Mouse (Mus musculus): ENCODE measurements around the gene 9930111J21Rik1. TPM values are rescaled to one million over a fixed set of nuclear protein-coding genes. Genes with fewer than 3 reads are reported as not detected.
"Not testable (repeated sequence)": the region's sequence is repeated elsewhere in the genome, so short reads cannot be mapped to it uniquely, and the experiment has no call there.

The 9930111J21Rik1 gene
- polyA plus RNA-seq, 1 experiment from 2014 or later = 0.28 TPM

- not testable (repeated sequence) for H3K27ac ChIP-seq (replicated peaks); H3K36me3 ChIP-seq; H3K4me1 ChIP-seq; H3K27me3 ChIP-seq (replicated peaks); H3K9ac ChIP-seq; H3K4me3 ChIP-seq; ATAC-seq (ENCODE audit: extremely low read depth, insufficient number of reproducible peaks, low FRiP score, low TSS enrichment); H3K4me2 ChIP-seq; H3K9me3 ChIP-seq
- no CpG with 5 or more reads among the region's 1 CpGs for WGBS
Measured at GRCm38 (mm10) chr11:48978240-48978939, 808 bp downstream of the 9930111J21Rik1 start, which contains the start of gene Olfr56. TSS of gene Olfr56 (plus strand) at chr11:48978889.

- not testable (repeated sequence) for H3K4me3 ChIP-seq; H3K36me3 ChIP-seq; H3K9ac ChIP-seq; H3K27me3 ChIP-seq (replicated peaks); H3K4me1 ChIP-seq; H3K9me3 ChIP-seq; H3K4me2 ChIP-seq; H3K27ac ChIP-seq (replicated peaks); ATAC-seq (ENCODE audit: extremely low read depth, insufficient number of reproducible peaks, low FRiP score, low TSS enrichment)
- no CpG with 5 or more reads among the region's 1 CpGs for WGBS
Measured at GRCm38 (mm10) chr11:48974686-48975085, 4.5 kb downstream of the 9930111J21Rik1 start.

GRCm38 (mm10) chr11:48946090-48946489 lies 33.1 kb downstream of the 9930111J21Rik1 start, which contains the start of gene Psme2b:
TSS of gene Psme2b (minus strand) at chr11:48946190.
- H3K27ac ChIP-seq (replicated peaks); H3K27me3 ChIP-seq (replicated peaks); H3K4me2 ChIP-seq; H3K9me3 ChIP-seq; H3K36me3 ChIP-seq; H3K4me1 ChIP-seq; H3K9ac ChIP-seq; ATAC-seq (ENCODE audit: extremely low read depth, insufficient number of reproducible peaks, low FRiP score, low TSS enrichment); H3K4me3 ChIP-seq: not testable (repeated sequence)
- WGBS = 87% methylated on average over 6 of the region's 6 CpGs

- not testable (repeated sequence) for ATAC-seq (ENCODE audit: extremely low read depth, insufficient number of reproducible peaks, low FRiP score, low TSS enrichment)
Measured at GRCm38 (mm10) chr11:48939286-48939685, 39.9 kb downstream of the 9930111J21Rik1 start.

GRCm38 (mm10) chr11:48935291-48935690 lies 43.9 kb downstream of the 9930111J21Rik1 start:
- H3K9ac ChIP-seq; H3K27me3 ChIP-seq (replicated peaks); H3K36me3 ChIP-seq; H3K4me1 ChIP-seq; H3K4me2 ChIP-seq; H3K4me3 ChIP-seq; ATAC-seq (ENCODE audit: extremely low read depth, insufficient number of reproducible peaks, low FRiP score, low TSS enrichment); H3K27ac ChIP-seq (replicated peaks); H3K9me3 ChIP-seq: not testable (repeated sequence)
- WGBS = no CpG with 5 or more reads among the region's 3 CpGs

More at GRCm38 (mm10) chr11:48939286-48939685, 39.9 kb downstream of the 9930111J21Rik1 start:
- not testable (repeated sequence) for H3K9me3 ChIP-seq; H3K4me3 ChIP-seq; H3K36me3 ChIP-seq; H3K4me2 ChIP-seq; H3K27me3 ChIP-seq (replicated peaks); H3K9ac ChIP-seq; H3K4me1 ChIP-seq; H3K27ac ChIP-seq (replicated peaks)

- ATAC-seq (ENCODE audit: extremely low read depth, insufficient number of reproducible peaks, low FRiP score, low TSS enrichment) = not testable (repeated sequence)
- 24% methylated on average over 1 of the region's 1 CpGs for WGBS
Measured at GRCm38 (mm10) chr11:48933923-48934322, 45.3 kb downstream of the 9930111J21Rik1 start.

GRCm38 (mm10) chr11:48933422-48933821 lies 45.8 kb downstream of the 9930111J21Rik1 start:
- H3K27ac ChIP-seq (replicated peaks); H3K4me1 ChIP-seq; H3K36me3 ChIP-seq; ATAC-seq (ENCODE audit: extremely low read depth, insufficient number of reproducible peaks, low FRiP score, low TSS enrichment); H3K9ac ChIP-seq; H3K4me3 ChIP-seq; H3K4me2 ChIP-seq; H3K27me3 ChIP-seq (replicated peaks); H3K9me3 ChIP-seq: not testable (repeated sequence)
- WGBS = 74% methylated on average over 1 of the region's 1 CpGs

More at GRCm38 (mm10) chr11:48933923-48934322, 45.3 kb downstream of the 9930111J21Rik1 start:
- H3K4me1 ChIP-seq; H3K36me3 ChIP-seq; H3K9ac ChIP-seq; H3K27ac ChIP-seq (replicated peaks); H3K9me3 ChIP-seq; H3K4me2 ChIP-seq; H3K4me3 ChIP-seq; H3K27me3 ChIP-seq (replicated peaks): not testable (repeated sequence)

GRCm38 (mm10) chr11:48928068-48928467 lies 51.1 kb downstream of the 9930111J21Rik1 start:
- not testable (repeated sequence) for H3K9me3 ChIP-seq; H3K4me2 ChIP-seq; H3K4me1 ChIP-seq; H3K27me3 ChIP-seq (replicated peaks); H3K36me3 ChIP-seq; H3K27ac ChIP-seq (replicated peaks); H3K9ac ChIP-seq; H3K4me3 ChIP-seq; ATAC-seq (ENCODE audit: extremely low read depth, insufficient number of reproducible peaks, low FRiP score, low TSS enrichment)
- 91% methylated on average over 1 of the region's 1 CpGs for WGBS

GRCm38 (mm10) chr11:48926437-48926836 lies 52.8 kb downstream of the 9930111J21Rik1 start:
- H3K36me3 ChIP-seq; H3K27me3 ChIP-seq (replicated peaks); ATAC-seq (ENCODE audit: extremely low read depth, insufficient number of reproducible peaks, low FRiP score, low TSS enrichment); H3K4me2 ChIP-seq; H3K9me3 ChIP-seq; H3K27ac ChIP-seq (replicated peaks); H3K4me3 ChIP-seq; H3K9ac ChIP-seq; H3K4me1 ChIP-seq: not testable (repeated sequence)

- ATAC-seq (ENCODE audit: extremely low read depth, insufficient number of reproducible peaks, low FRiP score, low TSS enrichment); H3K9me3 ChIP-seq; H3K27ac ChIP-seq (replicated peaks); H3K4me1 ChIP-seq; H3K4me2 ChIP-seq; H3K4me3 ChIP-seq; H3K9ac ChIP-seq; H3K36me3 ChIP-seq; H3K27me3 ChIP-seq (replicated peaks): not testable (repeated sequence)
- 65% methylated on average over 5 of the region's 5 CpGs for WGBS
Measured at GRCm38 (mm10) chr11:48923818-48924217, 55.4 kb downstream of the 9930111J21Rik1 start.

GRCm38 (mm10) chr11:48918380-48918779 lies 60.8 kb downstream of the 9930111J21Rik1 start:
- no peak overlapping the region for H3K4me2 ChIP-seq
- no peak overlapping the region for H3K4me3 ChIP-seq
- no peaks in the 10 kb centered on the region for H3K27me3 ChIP-seq (replicated peaks)
- H3K27ac ChIP-seq (replicated peaks) = no peak overlapping the region
- H3K9me3 ChIP-seq = no peaks in the 10 kb centered on the region
- H3K36me3 ChIP-seq = no peaks in the 10 kb centered on the region
- WGBS = 70% methylated on average over 3 of the region's 3 CpGs
- H3K4me1 ChIP-seq = no peaks in the 10 kb centered on the region
- ATAC-seq (ENCODE audit: extremely low read depth, insufficient number of reproducible peaks, low FRiP score, low TSS enrichment) = no peak
- H3K9ac ChIP-seq = no peak overlapping the region

GRCm38 (mm10) chr11:48913611-48914010 lies 65.6 kb downstream of the 9930111J21Rik1 start:
- Histone ChIP-seq H3K27me3 (replicated peaks) (no peaks in the 10 kb centered on the region), H3K27ac (replicated peaks) (no peak overlapping the region), H3K9ac (no peak overlapping the region), H3K9me3 (no peaks in the 10 kb centered on the region), H3K4me3 (no peak overlapping the region), H3K4me1 (no peaks in the 10 kb centered on the region), H3K36me3 (no peaks in the 10 kb centered on the region), H3K4me2 (no peak overlapping the region)
- no peak for ATAC-seq (ENCODE audit: extremely low read depth, insufficient number of reproducible peaks, low FRiP score, low TSS enrichment)
- 92% methylated on average over 1 of the region's 1 CpGs for WGBS

Data from heart, embryonic 13.5 days (tissue).